Mouse (Mus musculus) ES-Bruce4 (cell line): ENCODE measurements around the gene Lsm8. TPM values are rescaled to one million over a fixed set of nuclear protein-coding genes. Genes with fewer than 3 reads are reported as not detected.

Experiments used
- H3K27ac ChIP-seq: 2 replicates; pipeline ENCODE4 v1.5.1; 2012; ENCODE audit warnings: low read length, inconsistent platforms; ENCODE audit not compliant: insufficient read depth
- H3K27me3 ChIP-seq: 2 replicates; pipeline ENCODE4 v1.6.1; 2012; ENCODE audit warnings: mild to moderate bottlenecking, low read length, inconsistent platforms; ENCODE audit not compliant: control insufficient read depth, poor library complexity, insufficient read depth, severe bottlenecking
- H3K36me3 ChIP-seq: 2 replicates; pipeline ENCODE4 v1.6.1; 2012; ENCODE audit warnings: inconsistent platforms, mild to moderate bottlenecking, low read length, moderate library complexity; ENCODE audit not compliant: control insufficient read depth, poor library complexity, insufficient read depth, severe bottlenecking
- H3K4me1 ChIP-seq: one replicate; pipeline ENCODE4 v1.8.1; 2011; ENCODE audit warnings: low read length; ENCODE audit not compliant: control insufficient read depth, insufficient read depth
- H3K4me3 ChIP-seq: 2 replicates; pipeline ENCODE4 v1.5.1; 2011; ENCODE audit warnings: low read depth, mild to moderate bottlenecking, low read length
- H3K9ac ChIP-seq: 2 replicates; pipeline ENCODE4 v1.6.1; 2012; ENCODE audit warnings: low read depth, mild to moderate bottlenecking, inconsistent platforms; ENCODE audit not compliant: poor library complexity, severe bottlenecking
- H3K9me3 ChIP-seq: replicated peaks from 2 replicates; pipeline ENCODE4 v1.6.1; 2012; ENCODE audit warnings: mild to moderate bottlenecking, low read length, inconsistent platforms; ENCODE audit not compliant: control insufficient read depth, poor library complexity, insufficient read depth, severe bottlenecking
- CTCF ChIP-seq: IDR thresholded peaks from one replicate; pipeline ENCODE4 v1.8.1; 2011; ENCODE audit warnings: low read depth, low read length
- EP300 ChIP-seq: IDR thresholded peaks from 2 replicates; pipeline ENCODE4 v1.6.1; 2011; ENCODE audit warnings: low read depth, low read length; ENCODE audit not compliant: insufficient read depth
- POLR2A ChIP-seq: IDR thresholded peaks from one replicate; pipeline ENCODE4 v1.8.1; 2011; ENCODE audit warnings: low read length; ENCODE audit not compliant: insufficient read depth
- polyA plus RNA-seq: library from polyadenylated mRNA; stranded (reverse); fragments of >200 nt; gene quantifications from 2 replicates; pipeline ENCODE4 v1.2.4, GENCODE M21; 2011; ENCODE audit warnings: low read depth; ENCODE audit not compliant: missing spikeins, insufficient read depth, insufficient read length

Gene Lsm8
- polyA plus RNA-seq, result 89.9 and 92.7 TPM in 2 replicates

DNA sequence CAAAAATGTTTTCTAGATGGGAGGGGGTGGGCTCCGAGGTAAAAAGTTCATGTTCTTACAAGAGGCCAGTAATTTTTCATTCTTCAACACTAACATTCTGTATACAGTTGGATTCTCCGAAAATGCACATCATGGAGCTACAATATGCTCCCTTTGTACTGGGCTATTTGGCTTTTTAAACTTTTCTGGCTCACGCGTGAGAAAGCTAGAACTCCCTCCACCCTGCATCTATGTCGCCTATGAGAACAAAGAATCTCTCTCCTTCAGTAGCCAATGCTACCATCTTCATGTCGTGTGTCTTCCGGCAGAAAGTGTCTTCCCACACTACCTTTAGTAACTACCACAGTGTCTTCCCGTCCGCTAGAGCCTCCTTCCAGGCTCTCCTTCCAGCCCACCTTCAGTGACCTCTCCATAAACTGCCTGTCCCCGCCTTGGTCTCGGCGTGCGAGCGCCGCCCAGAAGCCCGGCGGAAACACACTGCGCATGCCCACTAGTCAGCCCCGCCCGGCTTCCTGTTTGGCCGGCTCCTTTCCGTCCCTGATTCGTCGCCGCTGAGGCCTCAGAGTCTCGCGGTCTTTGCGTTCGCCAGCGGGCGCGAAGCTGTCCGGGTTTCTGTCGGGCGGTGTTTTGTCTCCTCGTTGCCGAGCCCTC is at the start of gene Lsm8:
Gene Lsm8, plus strand, starts transcription at position 529 of the 651 bp plus-strand sequence.
- no peaks in the 10 kb centered on the region for H3K27me3 ChIP-seq
- H3K9ac ChIP-seq, result peak within 1 kb of the TSS; percentile 100
- peak within 1 kb of the TSS; percentile 98 for H3K4me3 ChIP-seq
- H3K36me3 ChIP-seq, result peaks cover 15% of the 10 kb centered on the region
- no peaks in the 10 kb centered on the region for H3K4me1 ChIP-seq
- no peaks in the 10 kb centered on the region for H3K9me3 ChIP-seq
- no peak within 1 kb of the TSS; the same call in 1 of the 2 replicates for H3K27ac ChIP-seq
- TF ChIP-seq POLR2A, result peak; percentile 60
- TF ChIP-seq CTCF, result no peak

DNA sequence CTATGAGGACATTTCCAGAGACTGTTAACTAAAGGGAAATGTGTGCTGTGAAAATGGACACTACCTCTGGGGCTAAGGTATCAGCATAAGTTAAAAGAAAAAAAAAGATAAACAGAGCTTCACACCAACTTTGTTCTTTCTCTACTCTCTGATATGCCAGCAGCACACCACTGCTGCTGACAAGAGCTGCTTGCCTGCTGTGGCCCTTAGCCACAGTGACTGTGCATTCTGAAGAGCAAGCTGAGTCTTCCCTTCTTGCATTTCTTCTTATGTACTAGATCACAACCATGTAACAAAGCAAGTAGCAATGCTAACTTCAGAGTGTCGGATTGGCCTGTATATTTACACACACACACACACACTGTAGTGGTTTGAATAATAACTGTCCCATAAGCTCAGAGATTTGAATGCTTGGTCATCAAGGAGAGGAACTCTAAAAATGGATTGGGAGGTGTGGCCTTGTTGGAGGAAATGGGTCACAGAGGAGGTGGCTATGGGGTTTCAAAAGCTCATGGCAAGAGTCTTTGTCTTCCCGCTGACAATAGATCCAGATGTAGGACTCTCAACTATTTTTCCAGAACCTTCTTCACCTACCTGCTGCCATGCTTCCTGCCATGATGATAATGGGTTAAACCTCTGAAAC is 47.4 kb upstream of the Lsm8 start:
- TF ChIP-seq POLR2A (no peak), EP300 (no peak), CTCF (no peak)
- no peak overlapping the region for H3K4me3 ChIP-seq
- no peaks in the 10 kb centered on the region for H3K27me3 ChIP-seq
- no peak overlapping the region for H3K9ac ChIP-seq
- H3K36me3 ChIP-seq, result no peaks in the 10 kb centered on the region
- no peaks in the 10 kb centered on the region for H3K9me3 ChIP-seq
- H3K4me1 ChIP-seq, result no peaks in the 10 kb centered on the region
- H3K27ac ChIP-seq, result no peak overlapping the region

DNA sequence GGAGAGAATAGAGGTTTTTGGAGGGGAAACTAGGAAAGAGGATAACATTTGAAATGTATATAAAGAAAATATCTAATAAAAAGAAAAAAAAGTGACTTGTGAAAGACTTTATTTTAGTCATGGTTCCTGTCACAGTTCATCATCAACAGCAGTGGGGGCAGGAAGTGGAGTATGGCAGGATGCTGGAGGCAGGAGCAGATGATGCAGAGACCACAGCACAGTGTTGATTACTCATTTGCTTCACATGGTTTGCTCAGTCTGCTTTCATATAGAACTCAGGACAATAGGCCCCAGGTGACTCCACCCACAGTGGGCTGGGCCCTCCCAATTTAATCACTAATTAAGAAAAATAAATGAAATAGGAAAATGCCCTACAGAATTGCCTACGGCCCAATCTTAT is 35.8 kb upstream of the Lsm8 start:
- Histone ChIP-seq H3K9ac (no peak overlapping the region), H3K9me3 (no peaks in the 10 kb centered on the region), H3K27me3 (no peaks in the 10 kb centered on the region), H3K4me3 (no peak overlapping the region), H3K4me1 (no peaks in the 10 kb centered on the region), H3K36me3 (no peaks in the 10 kb centered on the region), H3K27ac (no peak overlapping the region)
- TF ChIP-seq POLR2A (no peak), EP300 (no peak), CTCF (no peak)

DNA sequence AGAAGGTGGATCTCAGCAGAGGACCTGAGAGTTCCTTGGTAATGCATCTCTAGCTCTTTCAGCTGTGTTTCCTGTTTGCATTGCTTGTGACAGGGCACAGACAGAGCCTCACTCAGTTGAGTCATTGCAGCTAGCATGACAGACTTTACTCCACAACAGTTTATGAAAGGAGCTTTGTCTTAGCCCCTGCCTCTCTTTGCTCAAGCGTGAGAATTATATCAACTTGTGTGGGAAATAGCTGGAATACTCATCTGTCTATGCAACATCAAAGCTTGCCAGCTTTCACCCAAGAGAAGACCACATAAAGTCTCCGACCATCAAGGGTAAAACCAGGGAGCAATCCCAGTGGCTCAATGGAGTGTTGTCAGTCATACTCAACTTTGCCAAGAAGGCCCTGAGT is 32.8 kb upstream of the Lsm8 start:
- no peak for TF ChIP-seq CTCF
- TF ChIP-seq POLR2A, result no peak
- no peak for TF ChIP-seq EP300
- Histone ChIP-seq H3K36me3 (no peaks in the 10 kb centered on the region), H3K9ac (no peak overlapping the region), H3K27me3 (no peaks in the 10 kb centered on the region), H3K27ac (no peak overlapping the region), H3K4me3 (no peak overlapping the region), H3K9me3 (no peaks in the 10 kb centered on the region), H3K4me1 (no peaks in the 10 kb centered on the region)

DNA sequence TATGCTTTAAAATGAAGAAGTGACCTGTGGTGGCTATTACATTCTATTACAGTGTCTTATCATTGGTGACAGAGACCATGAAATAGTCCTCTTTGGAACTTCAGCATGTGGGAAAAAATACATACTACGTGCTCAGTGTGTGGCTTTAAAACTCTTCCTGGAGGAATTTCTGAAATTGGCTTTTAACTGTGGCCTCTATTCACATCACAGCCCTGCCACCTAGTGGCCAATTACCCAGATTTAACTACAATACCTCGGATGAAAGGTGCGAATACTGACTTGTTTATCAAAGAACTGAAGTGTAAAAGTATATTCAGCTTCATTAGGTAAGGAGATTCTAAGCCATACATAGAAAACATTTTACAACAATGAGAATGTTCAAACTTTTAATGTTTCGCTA is 29.0 kb upstream of the Lsm8 start:
- Histone ChIP-seq H3K27ac (no peak overlapping the region), H3K36me3 (no peaks in the 10 kb centered on the region), H3K9me3 (no peaks in the 10 kb centered on the region), H3K4me1 (no peaks in the 10 kb centered on the region), H3K9ac (no peak overlapping the region), H3K4me3 (no peak overlapping the region), H3K27me3 (no peaks in the 10 kb centered on the region)
- no peak for TF ChIP-seq EP300
- TF ChIP-seq CTCF, result peak; percentile 10
- TF ChIP-seq POLR2A, result no peak

DNA sequence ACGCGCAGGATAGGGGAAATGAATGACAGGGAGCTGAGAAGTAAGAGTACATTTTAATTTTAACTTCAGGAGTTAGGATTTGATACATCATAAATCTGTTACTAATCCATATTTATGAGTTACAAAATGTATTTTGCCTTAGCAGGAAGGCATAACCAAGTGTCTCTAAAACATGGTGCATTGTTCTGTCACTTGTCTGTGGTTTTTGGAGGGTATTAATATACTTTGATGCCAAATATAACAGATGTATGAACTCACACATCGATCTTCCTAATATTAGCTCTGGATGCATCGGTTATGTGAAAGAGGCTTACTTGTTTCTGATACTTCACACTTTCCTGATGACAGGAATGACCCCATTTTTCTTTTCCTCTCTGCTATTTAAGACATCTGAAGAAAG is 28.1 kb upstream of the Lsm8 start:
- no peak overlapping the region for H3K9ac ChIP-seq
- H3K4me1 ChIP-seq, result no peaks in the 10 kb centered on the region
- no peaks in the 10 kb centered on the region for H3K36me3 ChIP-seq
- H3K9me3 ChIP-seq, result no peaks in the 10 kb centered on the region
- TF ChIP-seq EP300 (no peak), CTCF (no peak), POLR2A (no peak)
- no peaks in the 10 kb centered on the region for H3K27me3 ChIP-seq
- H3K27ac ChIP-seq, result no peak overlapping the region
- H3K4me3 ChIP-seq, result no peak overlapping the region
